Mouse (Mus musculus) lung, postnatal 4 days (tissue): ENCODE measurements around the gene Prx.
"Not testable (repeated sequence)": the region's sequence is repeated elsewhere in the genome, so short reads cannot be mapped to it uniquely, and the experiment has no call there.

Experiments
- DNase-seq, 2 experiments: peaks; one replicate each; pipeline ENCODE4 v3.0.0; 2021

The Prx gene

DNA sequence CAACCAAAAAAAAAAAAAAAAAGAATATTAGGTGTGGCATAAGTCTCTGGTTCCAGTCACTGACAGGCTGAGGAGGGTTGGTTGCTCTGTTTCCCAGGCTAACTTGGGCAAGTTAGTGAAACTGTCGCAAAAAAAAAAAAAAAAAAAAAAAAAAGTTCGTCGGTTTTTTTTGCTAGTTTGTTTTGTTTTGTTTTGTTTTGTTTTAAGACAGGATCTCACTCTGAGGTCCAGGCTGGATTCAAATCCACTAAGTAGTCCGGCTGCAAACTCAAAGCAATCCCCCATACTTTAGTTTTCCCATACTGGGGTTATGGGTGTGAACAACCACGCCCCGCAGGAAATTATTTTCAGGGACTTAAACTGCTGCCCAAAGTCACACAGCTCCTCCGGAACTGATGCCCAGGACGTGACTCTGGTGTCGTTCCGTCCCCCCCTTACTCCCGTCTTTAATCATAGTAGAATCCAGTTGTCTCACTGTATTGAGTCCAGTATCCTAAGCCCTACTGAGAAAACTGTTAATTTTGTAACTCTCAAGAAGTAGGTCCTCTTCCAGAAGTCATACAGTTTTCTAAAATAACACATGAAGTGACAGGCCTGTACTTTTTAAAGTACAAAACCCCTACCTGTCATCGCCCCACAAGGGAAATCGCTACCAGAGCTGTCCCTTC is 12.9 kb upstream of the Prx start:
- peak; percentile 54 to 60 for DNase-seq

- peak; percentile 100 for DNase-seq
Observed at GRCm38 (mm10) chr7:27486770-27487697, 12.1 kb upstream of the Prx start, which contains the start of gene Sertad1. Gene Sertad1 (plus strand): TSS chr7:27486910.

DNA sequence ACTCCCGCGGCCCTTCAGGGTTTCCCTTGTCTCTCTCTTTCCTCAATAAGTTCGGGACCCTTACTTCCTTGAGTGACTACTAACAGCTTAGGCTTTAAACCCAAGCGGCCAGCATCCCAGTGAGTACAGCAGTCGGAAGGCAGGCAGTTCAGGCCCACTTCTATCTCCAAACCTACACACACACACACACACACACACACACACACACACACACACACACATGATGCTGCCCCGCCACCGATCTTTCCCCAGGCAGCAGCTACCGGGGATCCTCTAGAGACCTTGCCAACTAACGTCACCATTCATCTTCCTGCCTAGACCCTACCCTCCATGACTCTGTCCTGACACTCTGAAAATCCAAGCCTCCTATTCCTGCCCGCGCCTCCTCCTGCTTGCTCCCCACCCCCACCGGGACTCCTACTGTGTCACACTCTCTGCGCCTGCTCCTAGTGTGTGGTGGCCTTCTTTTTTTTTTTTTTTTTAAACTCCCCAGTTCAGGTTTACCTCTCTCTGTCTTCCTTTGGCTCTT is 11.3 kb upstream of the Prx start:
- peak; percentile 82 to 87 for DNase-seq

GRCm38 (mm10) chr7:27489270-27489869 is 9.8 kb upstream of the Prx start:
- peak in 1 of 2 experiments; percentile 37 for DNase-seq

DNA sequence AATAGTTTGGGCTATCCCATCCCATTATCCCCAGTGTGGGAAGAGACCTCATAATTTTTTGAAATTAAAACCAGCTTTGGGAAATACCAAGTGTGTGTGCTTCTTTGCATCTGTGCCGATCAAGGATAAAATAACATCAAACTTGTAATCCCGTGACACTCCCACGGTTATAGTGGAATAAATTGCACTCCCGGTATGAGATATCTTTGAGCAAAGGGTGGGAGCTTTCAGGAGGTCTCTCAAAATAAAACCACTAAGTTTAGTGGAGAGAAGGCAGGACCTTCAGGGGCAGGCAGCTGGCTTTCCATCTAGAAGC is 8.9 kb upstream of the Prx start:
- no peak for DNase-seq

- peak; percentile 96 to 98 for DNase-seq
Observed at GRCm38 (mm10) chr7:27490543-27491329, 8.4 kb upstream of the Prx start.

- DNase-seq = peak in 1 of 2 experiments; percentile 76
Observed at GRCm38 (mm10) chr7:27491856-27492255, 7.3 kb upstream of the Prx start.

DNA sequence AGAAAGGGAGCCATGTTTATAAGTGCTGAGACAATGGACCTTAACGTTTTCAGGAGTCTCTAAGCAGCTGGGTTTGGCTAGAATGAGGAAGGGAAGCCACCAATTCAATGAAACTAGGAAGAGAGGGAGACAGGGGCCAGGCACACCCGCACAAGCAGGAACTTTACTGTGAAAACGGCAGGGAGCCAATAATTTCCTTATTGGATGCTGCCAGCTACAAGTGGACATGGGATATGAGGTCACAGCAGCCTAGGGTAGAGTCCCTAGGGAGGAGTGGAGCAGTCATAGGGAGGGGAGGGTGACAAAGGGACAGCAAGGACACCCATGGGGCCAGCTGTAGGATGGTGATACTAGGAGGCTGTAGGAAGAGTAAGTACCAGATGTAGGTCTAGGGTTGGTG is 6.1 kb upstream of the Prx start:
- peak; percentile 48 to 49 for DNase-seq

DNA sequence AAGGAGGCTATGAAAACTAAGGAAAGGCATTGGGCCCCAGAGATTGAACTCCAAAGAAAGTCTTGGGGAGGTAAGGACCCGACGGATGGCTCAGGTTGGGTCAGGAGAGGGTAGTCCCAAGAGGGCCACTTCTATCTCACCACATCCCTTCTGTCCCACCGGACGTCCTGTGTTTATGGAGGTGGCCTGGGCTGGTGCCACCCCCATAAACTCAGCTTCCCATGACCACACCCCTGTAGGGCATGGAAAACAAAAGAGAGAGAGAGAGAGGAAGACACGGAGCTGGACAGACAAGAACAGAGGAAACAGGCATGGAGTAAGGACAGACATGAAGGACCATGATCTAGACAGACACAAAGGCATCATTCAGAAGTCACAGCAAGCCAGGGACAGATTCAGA is 5.7 kb upstream of the Prx start:
- peak; percentile 48 to 77 for DNase-seq

- not testable (repeated sequence) for DNase-seq
Observed at GRCm38 (mm10) chr7:27494659-27495367, 4.3 kb upstream of the Prx start.

GRCm38 (mm10) chr7:27501620-27502019 is 2.5 kb downstream of the Prx start:
- DNase-seq = peak; percentile 55 to 81

DNA sequence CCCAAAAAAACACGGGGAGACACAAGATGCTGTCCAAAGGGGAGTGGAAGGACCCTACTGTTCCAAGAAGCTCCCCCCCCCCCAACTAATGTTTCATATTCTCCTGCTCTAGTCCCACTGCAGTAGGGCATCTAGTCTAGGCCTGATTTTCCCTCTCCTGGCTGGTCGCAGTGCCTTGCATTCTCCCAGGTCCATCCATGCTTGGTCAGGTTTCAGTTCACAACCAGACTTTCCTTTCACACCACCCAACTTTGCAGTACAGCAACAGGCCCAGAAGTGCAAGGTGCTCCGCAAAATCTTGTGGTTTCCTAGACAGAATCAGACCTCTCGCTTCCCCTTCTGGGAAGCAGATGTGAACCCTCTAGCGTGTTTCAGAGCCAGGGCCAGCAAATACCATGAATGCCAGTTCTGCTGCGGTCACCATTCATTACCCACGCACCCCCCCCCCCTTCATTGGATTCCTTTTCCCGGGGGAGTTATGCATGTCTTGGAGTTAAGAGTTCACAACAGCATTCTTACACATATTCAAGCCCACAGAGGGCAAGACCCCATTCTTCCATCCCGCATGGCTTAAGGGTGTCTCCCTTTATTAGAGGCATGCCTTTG is 7.7 kb downstream of the Prx start:
- no peak for DNase-seq

DNA sequence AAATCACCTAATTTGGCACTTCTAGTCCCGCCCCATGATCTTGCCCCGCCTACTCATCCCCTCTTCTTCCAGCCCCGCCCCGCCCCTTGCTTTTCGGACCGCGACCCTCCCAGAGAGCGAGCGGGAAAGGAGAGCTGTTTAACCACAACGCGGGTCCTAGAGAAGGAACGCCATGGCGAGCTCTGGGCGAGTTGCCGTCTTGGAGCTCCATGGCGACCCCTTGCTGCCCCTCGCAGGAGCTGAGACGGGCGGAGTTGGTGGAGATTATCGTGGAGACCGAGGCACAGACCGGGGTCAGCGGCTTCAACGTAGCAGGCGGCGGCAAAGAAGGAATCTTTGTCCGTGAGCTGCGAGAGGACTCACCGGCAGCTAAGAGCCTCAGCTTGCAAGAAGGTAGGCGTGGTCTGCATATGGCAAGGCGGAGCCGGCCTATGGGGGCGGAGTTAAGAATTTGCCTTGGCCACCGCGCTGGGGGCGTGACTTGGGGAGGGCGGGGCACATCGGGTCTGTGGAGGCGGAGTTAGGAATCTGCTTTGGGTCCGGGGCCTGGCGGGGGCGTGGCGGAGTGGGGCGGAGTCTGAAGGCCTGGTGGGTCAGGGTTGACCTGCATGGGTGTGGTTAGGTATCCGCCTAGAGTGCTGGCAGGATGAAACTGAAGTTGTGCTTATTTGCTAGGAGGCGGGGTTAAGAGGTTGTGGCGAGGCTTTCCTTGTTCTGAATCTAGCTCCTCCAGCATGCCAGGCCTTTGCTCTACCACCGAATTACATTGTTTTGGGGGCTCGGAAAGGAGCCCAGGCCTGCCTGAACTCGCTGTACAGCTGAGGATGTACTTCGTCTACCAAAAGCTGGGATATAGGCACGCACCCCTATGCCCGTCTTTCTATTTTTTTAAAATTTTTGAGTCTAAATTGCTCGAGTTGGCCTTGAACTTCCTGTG is 8.9 kb downstream of the Prx start:
- peak; percentile 98 to 100 for DNase-seq

- DNase-seq = peak; percentile 77 to 80
Observed at GRCm38 (mm10) chr7:27508648-27509005, 9.5 kb downstream of the Prx start.

GRCm38 (mm10) chr7:27510809-27511208 is 11.7 kb downstream of the Prx start:
- no peak for DNase-seq

- DNase-seq = no peak
Observed at GRCm38 (mm10) chr7:27514961-27515360, 15.8 kb downstream of the Prx start.

DNA sequence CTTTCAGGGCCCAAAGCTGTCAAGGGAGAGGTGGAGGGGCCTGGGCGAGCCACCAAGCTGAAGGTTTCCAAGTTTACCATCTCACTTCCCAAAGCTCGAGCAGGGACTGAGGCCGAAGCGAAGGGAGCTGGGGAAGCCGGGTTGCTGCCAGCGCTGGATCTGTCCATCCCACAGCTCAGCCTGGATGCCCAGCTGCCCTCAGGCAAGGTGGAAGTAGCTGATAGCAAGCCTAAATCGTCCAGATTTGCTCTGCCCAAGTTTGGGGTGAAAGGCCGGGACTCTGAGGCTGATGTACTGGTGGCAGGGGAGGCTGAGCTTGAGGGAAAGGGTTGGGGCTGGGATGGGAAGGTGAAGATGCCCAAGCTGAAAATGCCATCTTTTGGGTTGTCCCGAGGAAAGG is 19.2 kb downstream of the Prx start:
- DNase-seq = no peak

DNA sequence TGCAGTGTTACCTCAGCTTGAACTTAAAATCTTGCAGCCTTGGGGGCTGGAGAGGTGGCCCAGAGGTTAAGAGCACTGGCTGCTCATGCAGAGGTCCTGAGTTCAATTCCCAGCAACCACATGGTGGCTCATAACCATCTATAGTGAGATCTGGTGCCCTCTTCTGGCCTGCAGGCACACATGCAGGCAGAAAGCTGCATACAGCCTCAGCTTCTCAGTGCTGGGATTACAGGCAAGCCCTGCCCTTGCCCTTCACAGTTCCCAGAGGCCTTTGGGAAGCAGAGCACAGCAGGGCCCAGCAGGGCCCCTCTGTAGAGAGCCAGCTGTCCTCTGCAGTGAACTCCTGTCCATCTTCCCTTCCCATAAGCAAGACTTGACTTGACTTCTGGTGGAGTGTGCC is 21.0 kb downstream of the Prx start:
- no peak for DNase-seq

GRCm38 (mm10) chr7:27520599-27520998 is 21.5 kb downstream of the Prx start:
- DNase-seq = peak in 1 of 2 experiments; percentile 35

- DNase-seq = no peak
Observed at GRCm38 (mm10) chr7:27522967-27523366, 23.8 kb downstream of the Prx start, which contains the start of gene Hipk4. Gene Hipk4 (plus strand): TSS chr7:27523267.
